Mouse (Mus musculus) MEL (cell line): ENCODE measurements around the gene Sema3b. TPM values are rescaled to one million over a fixed set of nuclear protein-coding genes. Genes with fewer than 3 reads are reported as not detected.
A peak's percentile ranks its signal among the peaks of the same experiment; 100 is the strongest.

ENCODE experiments used
- DNase-seq: peaks from one replicate; pipeline ENCODE4 v3.0.0; 2011; ENCODE audit warnings: low read depth, low spot score
- H3K27ac ChIP-seq: 2 replicates; pipeline ENCODE4 v1.5.1; 2012; ENCODE audit warnings: low read depth, mild to moderate bottlenecking, control low read depth, low read length, moderate library complexity; ENCODE audit not compliant: control insufficient read depth
- H3K27me3 ChIP-seq, 2 experiments: fragments of 150-350 bp in 1 of 2; sonication (generic) in 1 of 2; 2 replicates each; pipeline ENCODE4 v1.6.1; 2012; ENCODE audit warnings: low read length in 2 of 2, mild to moderate bottlenecking in 2 of 2, improper control_type of control experiment in 1 of 2, moderate library complexity in 1 of 2; ENCODE audit not compliant: insufficient read depth in 2 of 2, control insufficient read depth in 1 of 2
- H3K36me3 ChIP-seq, 2 experiments: 2 replicates each; pipeline ENCODE4 v1.6.1; 2012 to 2014; ENCODE audit warnings: low read length in 2 of 2, improper control_type of control experiment in 1 of 2, inconsistent platforms in 1 of 2, mild to moderate bottlenecking in 1 of 2; ENCODE audit not compliant: insufficient read depth in 2 of 2, control insufficient read depth in 1 of 2
- H3K4me1 ChIP-seq, 2 experiments: fragments of 150-350 bp in 1 of 2; sonication (generic) in 1 of 2; 2 replicates each; pipeline ENCODE4 v1.6.1; 2012; ENCODE audit warnings: low read length in 2 of 2, improper control_type of control experiment in 1 of 2, mild to moderate bottlenecking in 1 of 2; ENCODE audit not compliant: insufficient read depth in 2 of 2, control insufficient read depth in 1 of 2
- H3K4me3 ChIP-seq, 2 experiments: fragments of 150-350 bp in 1 of 2; sonication (generic) in 1 of 2; 2 replicates each; pipeline ENCODE4 v1.5.1; 2012; ENCODE audit warnings: low read depth in 2 of 2, low read length in 2 of 2, mild to moderate bottlenecking in 2 of 2, moderate library complexity in 2 of 2, control low read depth in 1 of 2, improper control_type of control experiment in 1 of 2; ENCODE audit not compliant: control insufficient read depth in 1 of 2, insufficient read depth in 1 of 2
- H3K79me2 ChIP-seq: 2 replicates; pipeline ENCODE4 v1.6.1; 2012; ENCODE audit warnings: mild to moderate bottlenecking, low read length, moderate library complexity; ENCODE audit not compliant: control insufficient read depth, poor library complexity, insufficient read depth
- H3K9ac ChIP-seq: 2 replicates; pipeline ENCODE4 v1.6.1; 2012; ENCODE audit warnings: low read depth, mild to moderate bottlenecking, control low read depth, low read length, moderate library complexity; ENCODE audit not compliant: control insufficient read depth, poor library complexity, severe bottlenecking
- H3K9me3 ChIP-seq: fragments of 150-350 bp; sonication (generic); replicated peaks from 2 replicates; pipeline ENCODE4 v1.6.1; 2012; ENCODE audit warnings: mild to moderate bottlenecking, low read length, improper control_type of control experiment, moderate library complexity; ENCODE audit not compliant: insufficient read depth
- ELF1 ChIP-seq: IDR thresholded peaks from 2 replicates; pipeline ENCODE4 v1.6.1; 2014; ENCODE audit warnings: low read depth, mild to moderate bottlenecking, inconsistent platforms, low read length, improper control_type of control experiment, moderate library complexity
- EP300 ChIP-seq, 2 experiments: IDR thresholded peaks; 2 replicates each; pipeline ENCODE4 v1.6.1; 2011; ENCODE audit warnings: improper control_type of control experiment in 2 of 2, low read length in 2 of 2, low read depth in 1 of 2, mild to moderate bottlenecking in 1 of 2
- ETS1 ChIP-seq: IDR thresholded peaks from 2 replicates; pipeline ENCODE4 v1.6.1; 2012; ENCODE audit warnings: low read depth, mild to moderate bottlenecking, inconsistent platforms, low read length, improper control_type of control experiment, moderate library complexity
- KAT2A ChIP-seq: conservative IDR thresholded peaks from 2 replicates; pipeline ENCODE4 v1.6.1; 2012; ENCODE audit warnings: low read depth, low read length, improper control_type of control experiment, inconsistent platforms
- MAX ChIP-seq: IDR thresholded peaks from 2 replicates; pipeline ENCODE4 v1.6.1; 2011; ENCODE audit warnings: low read length, improper control_type of control experiment
- MEF2A ChIP-seq: IDR thresholded peaks from 2 replicates; pipeline ENCODE4 v1.6.1; 2014; ENCODE audit warnings: low read depth, mild to moderate bottlenecking, inconsistent platforms, low read length, improper control_type of control experiment; ENCODE audit not compliant: poor library complexity, insufficient replicate concordance, severe bottlenecking; ENCODE audit errors: extremely low read depth
- MXI1 ChIP-seq: IDR thresholded peaks from 2 replicates; pipeline ENCODE4 v1.6.1; 2011; ENCODE audit warnings: mild to moderate bottlenecking, low read depth, low read length, improper control_type of control experiment
- MYC ChIP-seq: IDR thresholded peaks from 2 replicates; pipeline ENCODE4 v1.6.1; 2011; ENCODE audit warnings: low read depth, mild to moderate bottlenecking, low read length, improper control_type of control experiment, moderate library complexity
- NELFE ChIP-seq: IDR thresholded peaks from 2 replicates; pipeline ENCODE4 v1.6.1; 2011; ENCODE audit warnings: low read depth, low read length, improper control_type of control experiment
- NRF1 ChIP-seq: IDR thresholded peaks from 2 replicates; pipeline ENCODE4 v1.6.1; 2014; ENCODE audit warnings: low read depth, mild to moderate bottlenecking, inconsistent platforms, low read length, improper control_type of control experiment, moderate library complexity; ENCODE audit not compliant: poor library complexity, insufficient read depth, severe bottlenecking
- POLR2A ChIP-seq, 2 experiments: IDR thresholded peaks; 2 replicates each; pipeline ENCODE4 v1.6.1; 2011 to 2012; ENCODE audit warnings: low read length in 2 of 2, mild to moderate bottlenecking in 2 of 2, control low read depth in 1 of 2, improper control_type of control experiment in 1 of 2, low read depth in 1 of 2, moderate library complexity in 1 of 2; ENCODE audit not compliant: control insufficient read depth in 1 of 2, insufficient read depth in 1 of 2, poor library complexity in 1 of 2
- POLR2AphosphoS5 ChIP-seq: IDR thresholded peaks from 2 replicates; pipeline ENCODE4 v1.6.1; 2012; ENCODE audit warnings: low read depth, borderline replicate concordance, mild to moderate bottlenecking, inconsistent platforms, low read length, moderate library complexity, mixed read lengths
- RAD21 ChIP-seq: IDR thresholded peaks from 2 replicates; pipeline ENCODE4 v1.6.1; 2011; ENCODE audit warnings: mild to moderate bottlenecking, low read depth, low read length, improper control_type of control experiment
- SIN3A ChIP-seq: IDR thresholded peaks from 2 replicates; pipeline ENCODE4 v1.6.1; 2012; ENCODE audit warnings: low read length, improper control_type of control experiment, inconsistent platforms
- TBP ChIP-seq: IDR thresholded peaks from 2 replicates; pipeline ENCODE4 v1.8.0; 2011; ENCODE audit warnings: low read depth, low read length, improper control_type of control experiment
- UBTF ChIP-seq: IDR thresholded peaks from 2 replicates; pipeline ENCODE4 v1.6.1; 2012; ENCODE audit warnings: low read depth, mild to moderate bottlenecking, inconsistent platforms, low read length, improper control_type of control experiment, moderate library complexity, borderline replicate concordance; ENCODE audit not compliant: insufficient read depth
- USF1 ChIP-seq: IDR thresholded peaks from 2 replicates; pipeline ENCODE4 v1.6.1; 2014; ENCODE audit warnings: low read depth, mild to moderate bottlenecking, inconsistent platforms, low read length, improper control_type of control experiment, moderate library complexity
- USF2 ChIP-seq, 2 experiments: IDR thresholded peaks; 2 replicates each; pipeline ENCODE4 v1.6.1; 2011 to 2012; ENCODE audit warnings: improper control_type of control experiment in 2 of 2, low read length in 2 of 2, borderline replicate concordance in 1 of 2, inconsistent platforms in 1 of 2, low read depth in 1 of 2, mild to moderate bottlenecking in 1 of 2; ENCODE audit not compliant: insufficient read depth in 1 of 2
- polyA plus RNA-seq, 2 experiments: library from polyadenylated mRNA; stranded (reverse) in 1 of 2; unstranded in 1 of 2; fragments of >175 nt in 1 of 2; fragments of >200 nt in 1 of 2; gene quantifications; 2 replicates each; pipeline versions ENCODE4 v1.2.1 to v1.2.4; 2012; ENCODE audit warnings: low replicate concordance in 2 of 2, low read depth in 1 of 2; ENCODE audit not compliant: insufficient read length in 2 of 2, insufficient read depth in 1 of 2, missing spikeins in 1 of 2
- total RNA-seq: library from RNA; depleted of rRNA; stranded (reverse); fragments of 300-350 nt; gene quantifications from 2 replicates; pipeline ENCODE4 v1.2.3, GENCODE M21; 2012

The Sema3b gene
- total and polyA plus RNA-seq, 3 experiments: 0.04 to 0.21 TPM; not detected in 1

- TF ChIP-seq USF2 (IDR thresholded peaks at IDR 0.05; ENCODE audit: borderline replicate concordance in 1 of 2, insufficient read depth in 1 of 2, low read depth in 1 of 2, low read length in 2 of 2) (no peak), RAD21 (no peak), SIN3A (peak; percentile 42; the same call in 1 of the 2 replicates), MYC (no peak), MXI1 (peak; percentile 65), USF1 (no peak), KAT2A (no peak), MEF2A (no peak)
Measured at GRCm38 (mm10) chr9:107551890-107552355, 57.1 kb downstream of the Sema3b start (continued).

- Histone ChIP-seq H3K4me1 (peaks cover 10 to 29% of the 10 kb centered on the region in 2 experiments), H3K27ac (peak within 1 kb of the TSS; percentile 11; the same call in 1 of the 2 replicates)
Measured at GRCm38 (mm10) chr9:107551117-107551889, 57.7 kb downstream of the Sema3b start, which contains the start of gene Rassf1. Gene Rassf1, plus strand, starts transcription at chr9:107551555.

More at GRCm38 (mm10) chr9:107551117-107551889, 57.7 kb downstream of the Sema3b start, which contains the start of gene Rassf1:
- peaks cover 25% of the 10 kb centered on the region for H3K79me2 ChIP-seq
- H3K27me3 ChIP-seq: no peaks in the 10 kb centered on the region
- H3K9ac ChIP-seq: peak within 1 kb of the TSS; percentile 67
- no peaks in the 10 kb centered on the region for H3K9me3 ChIP-seq
- DNase-seq: peak; percentile 80
- H3K36me3 ChIP-seq: peaks cover 0 to 22% of the 10 kb centered on the region in 2 experiments; a peak in 2 of 4 replicates
- peak; percentile 54 to 55; a peak in 1 of 4 replicates for TF ChIP-seq POLR2A (IDR thresholded peaks at IDR 0.05; ENCODE audit: control insufficient read depth in 1 of 2, insufficient read depth in 1 of 2, low read depth in 1 of 2, low read length in 2 of 2, poor library complexity in 1 of 2)
- 0 out of 2 replicates have a peak, but pooled peaks have one; percentile 35 for TF ChIP-seq UBTF
- TF ChIP-seq ETS1: peak; percentile 72; the same call in 1 of the 2 replicates
- no peak for TF ChIP-seq POLR2AphosphoS5
- no peak; the same call in 1 of the 2 replicates for TF ChIP-seq NELFE
- 0 out of 2 replicates have a peak, but pooled peaks have one; percentile 22 for TF ChIP-seq NRF1
- TF ChIP-seq MEF2A: no peak
- TF ChIP-seq EP300 (IDR thresholded peaks at IDR 0.05; ENCODE audit: low read depth in 1 of 2, low read length in 2 of 2): no peak
- TF ChIP-seq MXI1: peak; percentile 66
- TF ChIP-seq TBP: 0 out of 2 replicates have a peak, but pooled peaks have one; percentile 17
- peak; percentile 74 for TF ChIP-seq MAX
- TF ChIP-seq ELF1: peak; percentile 32; the same call in 1 of the 2 replicates
- 0 out of 2 replicates have a peak, but pooled peaks have one; percentile 11 for TF ChIP-seq MYC
- peak within 1 kb of the TSS; percentile 47 to 55 for H3K4me3 ChIP-seq
